Comparison of ENCODE assay signal across 8 mouse cellular contexts in genomic region chr14:75366741-75367140, GRCm38 (mm10).
DNase-seq lines count a peak whose midpoint lies in the region; ATAC-seq and TF ChIP-seq lines count a peak whose summit lies in the region.

No protein-coding gene starts in this region.

- H3K9ac ChIP-seq in heart, embryonic 11.5 days (ENCODE audit: low read depth, low read length), result no peak overlapping the region
- no peak overlapping the region for H3K9ac ChIP-seq in embryonic facial prominence, embryonic 14.5 days (ENCODE audit: low read depth, low read length)

- no peak overlapping the region for H3K27ac ChIP-seq in heart, embryonic 11.5 days (ENCODE audit: low read depth, low read length)
- no peak overlapping the region for H3K27ac ChIP-seq in thymus, adult 2 months (ENCODE audit: control insufficient read depth, insufficient read depth, low read length)
- no peak overlapping the region for H3K27ac ChIP-seq in embryonic facial prominence, embryonic 14.5 days (replicated peaks; ENCODE audit: low read depth, low read length)

- 28% methylated on average over 11 of the region's 11 CpGs for WGBS in heart, embryonic 11.5 days (ENCODE audit: insufficient replicate concordance)
- 29% methylated on average over 11 of the region's 11 CpGs for WGBS in thymus, adult 2 months
- 28% methylated on average over 11 of the region's 11 CpGs for whole genome bisulfite sequencing in embryonic facial prominence, embryonic 14.5 days

- H3K27me3 ChIP-seq in heart, embryonic 11.5 days (ENCODE audit: control insufficient read depth, insufficient read depth, low read length), result no peaks in the 10 kb centered on the region
- H3K27me3 ChIP-seq in thymus, adult 2 months (ENCODE audit: control insufficient read depth, insufficient read depth, low read length), result no peaks in the 10 kb centered on the region
- no peaks in the 10 kb centered on the region for H3K27me3 ChIP-seq in embryonic facial prominence, embryonic 14.5 days (replicated peaks; ENCODE audit: control insufficient read depth, insufficient read depth, low read length)

- peak; percentile 4 to 32 for DNase-seq in heart, postnatal 14 days
- DNase-seq in thymus, postnatal 0 days (ENCODE audit: low spot score), result peak; percentile 41
- DNase-seq in thymus, adult 2 months, result no peak
- DNase-seq in embryonic facial prominence, embryonic 14.5 days (ENCODE audit: low spot score), result peak; percentile 81
- DNase-seq in yolk sac, embryonic 10.5 days (ENCODE audit: low spot score), result peak; percentile 19
- DNase-seq in right cerebral cortex, postnatal 36 days (ENCODE audit: low spot score in 2 of 2), result no peak
- DNase-seq in left cerebral cortex, adult 18-20 months (ENCODE audit: low spot score in 2 of 2), result no peak

- TF ChIP-seq CTCF in thymus, adult 2 months (IDR thresholded peaks at IDR 0.05; ENCODE audit: borderline replicate concordance, control insufficient read depth, extremely low read depth, insufficient read depth, low read length, poor library complexity), result no peak

- no peak overlapping the region for H3K4me3 ChIP-seq in heart, embryonic 11.5 days (ENCODE audit: low read depth, low read length)
- H3K4me3 ChIP-seq in thymus, adult 2 months (ENCODE audit: control insufficient read depth, insufficient read depth, low read length), result no peak overlapping the region
- H3K4me3 ChIP-seq in embryonic facial prominence, embryonic 14.5 days (ENCODE audit: low read depth, low read length), result no peak overlapping the region

- no peaks in the 10 kb centered on the region for H3K4me1 ChIP-seq in heart, embryonic 11.5 days (ENCODE audit: control insufficient read depth, insufficient read depth, low read length)
- no peaks in the 10 kb centered on the region for H3K4me1 ChIP-seq in thymus, adult 2 months (replicated peaks; ENCODE audit: control insufficient read depth, insufficient read depth, low read length)
- no peaks in the 10 kb centered on the region for H3K4me1 ChIP-seq in embryonic facial prominence, embryonic 14.5 days (ENCODE audit: control insufficient read depth, insufficient read depth, low read length)

- ATAC-seq in heart, embryonic 11.5 days (replicated peaks; ENCODE audit: insufficient number of reproducible peaks, low FRiP score, low TSS enrichment), result no peak
- ATAC-seq in embryonic facial prominence, embryonic 14.5 days (ENCODE audit: low read depth), result no peak

- H3K9me3 ChIP-seq in heart, embryonic 11.5 days (replicated peaks; ENCODE audit: control insufficient read depth, low read length), result no peaks in the 10 kb centered on the region
- no peaks in the 10 kb centered on the region for H3K9me3 ChIP-seq in embryonic facial prominence, embryonic 14.5 days (ENCODE audit: control insufficient read depth, low read length)

- H3K4me2 ChIP-seq in heart, embryonic 11.5 days, result no peak overlapping the region
- no peak overlapping the region for H3K4me2 ChIP-seq in embryonic facial prominence, embryonic 14.5 days (ENCODE audit: low read depth, low read length)

- no peaks in the 10 kb centered on the region for H3K36me3 ChIP-seq in heart, embryonic 11.5 days (ENCODE audit: control insufficient read depth, insufficient read depth, low read length)
- no peaks in the 10 kb centered on the region for H3K36me3 ChIP-seq in thymus, adult 2 months (ENCODE audit: control insufficient read depth, insufficient read depth, low read length)
- no peaks in the 10 kb centered on the region for H3K36me3 ChIP-seq in embryonic facial prominence, embryonic 14.5 days (ENCODE audit: control insufficient read depth, insufficient read depth, low read length)

- intact Hi-C loops in heart, postnatal 14 days (cut with DNase I), result no loop called here

- TF ChIP-seq POLR2A in thymus, adult 2 months (IDR thresholded peaks at IDR 0.05; ENCODE audit: control insufficient read depth, extremely low read depth, insufficient read depth, low read length, poor library complexity), result no peak

Comparison
In these comparisons a context has a peak if more than half of its experiments do, and no peak if none do; other contexts are left out.
1. DNase-seq: peak in heart, postnatal 14 days (2 of 2), thymus, postnatal 0 days (single experiment), embryonic facial prominence, embryonic 14.5 days (single experiment) and yolk sac, embryonic 10.5 days (single experiment); none in thymus, adult 2 months (single experiment), right cerebral cortex, postnatal 36 days (0 of 2) and left cerebral cortex, adult 18-20 months (0 of 2).